Mouse (Mus musculus): ENCODE results near the gene Camta1. TPM values are rescaled to one million over a fixed set of nuclear protein-coding genes. Genes with fewer than 3 reads are reported as not detected.

Camta1 gene
- polyA plus RNA-seq, 1 experiment from 2014 or later: 93.9 TPM

- DNase-seq (ENCODE audit: low spot score) (no peak), ATAC-seq (replicated peaks; ENCODE audit: low FRiP score) (no peak)
- Histone ChIP-seq H3K4me1 (replicated peaks; ENCODE audit: control insufficient read depth, insufficient read depth, low read length) (no peaks in the 10 kb centered on the region), H3K27me3 (replicated peaks; ENCODE audit: control insufficient read depth, insufficient read depth, low read length) (no peaks in the 10 kb centered on the region), H3K4me3 (ENCODE audit: low read depth, low read length) (no peak overlapping the region), H3K9me3 (ENCODE audit: control insufficient read depth, low read length) (no peaks in the 10 kb centered on the region), H3K9ac (ENCODE audit: low read depth, low read length) (no peak overlapping the region), H3K27ac (ENCODE audit: low read depth, low read length) (no peak overlapping the region), H3K4me2 (no peak overlapping the region), H3K36me3 (ENCODE audit: control insufficient read depth, insufficient read depth, low read length) (no peaks in the 10 kb centered on the region)
- 89% methylated on average over 6 of the region's 6 CpGs for WGBS
Observed at GRCm38 (mm10) chr4:151780511-151780910, 81.2 kb downstream of the Camta1 start.

- Histone ChIP-seq H3K4me2 (no peak overlapping the region), H3K4me3 (ENCODE audit: low read depth, low read length) (no peak overlapping the region), H3K9ac (ENCODE audit: low read depth, low read length) (no peak overlapping the region), H3K27me3 (replicated peaks; ENCODE audit: control insufficient read depth, insufficient read depth, low read length) (no peaks in the 10 kb centered on the region), H3K9me3 (ENCODE audit: control insufficient read depth, low read length) (no peaks in the 10 kb centered on the region), H3K27ac (ENCODE audit: low read depth, low read length) (no peak overlapping the region), H3K36me3 (ENCODE audit: control insufficient read depth, insufficient read depth, low read length) (no peaks in the 10 kb centered on the region), H3K4me1 (replicated peaks; ENCODE audit: control insufficient read depth, insufficient read depth, low read length) (no peaks in the 10 kb centered on the region)
- 89% methylated on average over 12 of the region's 12 CpGs for WGBS
- DNase-seq (ENCODE audit: low spot score): no peak
- ATAC-seq (replicated peaks; ENCODE audit: low FRiP score): no peak
Observed at GRCm38 (mm10) chr4:151779962-151780459, 81.7 kb downstream of the Camta1 start.

GRCm38 (mm10) chr4:151778511-151778910 is 83.2 kb downstream of the Camta1 start:
- H3K27me3 ChIP-seq (replicated peaks; ENCODE audit: control insufficient read depth, insufficient read depth, low read length): no peaks in the 10 kb centered on the region
- H3K4me3 ChIP-seq (ENCODE audit: low read depth, low read length): no peak overlapping the region
- no peaks in the 10 kb centered on the region for H3K9me3 ChIP-seq (ENCODE audit: control insufficient read depth, low read length)
- H3K27ac ChIP-seq (ENCODE audit: low read depth, low read length): no peak overlapping the region
- H3K4me2 ChIP-seq: no peak overlapping the region
- no peaks in the 10 kb centered on the region for H3K4me1 ChIP-seq (replicated peaks; ENCODE audit: control insufficient read depth, insufficient read depth, low read length)
- H3K36me3 ChIP-seq (ENCODE audit: control insufficient read depth, insufficient read depth, low read length): no peaks in the 10 kb centered on the region
- H3K9ac ChIP-seq (ENCODE audit: low read depth, low read length): no peak overlapping the region
- ATAC-seq (replicated peaks; ENCODE audit: low FRiP score) (no peak), DNase-seq (ENCODE audit: low spot score) (no peak)
- 83% methylated on average over 4 of the region's 4 CpGs for WGBS

- Histone ChIP-seq H3K4me1 (replicated peaks; ENCODE audit: control insufficient read depth, insufficient read depth, low read length) (no peaks in the 10 kb centered on the region), H3K4me2 (no peak overlapping the region), H3K27me3 (replicated peaks; ENCODE audit: control insufficient read depth, insufficient read depth, low read length) (no peaks in the 10 kb centered on the region), H3K9ac (ENCODE audit: low read depth, low read length) (no peak overlapping the region), H3K27ac (ENCODE audit: low read depth, low read length) (no peak overlapping the region), H3K36me3 (ENCODE audit: control insufficient read depth, insufficient read depth, low read length) (no peaks in the 10 kb centered on the region), H3K9me3 (ENCODE audit: control insufficient read depth, low read length) (no peaks in the 10 kb centered on the region), H3K4me3 (ENCODE audit: low read depth, low read length) (no peak overlapping the region)
- ATAC-seq (replicated peaks; ENCODE audit: low FRiP score) (no peak), DNase-seq (ENCODE audit: low spot score) (no peak)
- WGBS: 92% methylated on average over 6 of the region's 6 CpGs
Observed at GRCm38 (mm10) chr4:151777451-151777850, 84.2 kb downstream of the Camta1 start.

- no peaks in the 10 kb centered on the region for H3K9me3 ChIP-seq (ENCODE audit: control insufficient read depth, low read length)
- DNase-seq (ENCODE audit: low spot score) (no peak), ATAC-seq (replicated peaks; ENCODE audit: low FRiP score) (no peak)
- no peak overlapping the region for H3K4me2 ChIP-seq
- no peak overlapping the region for H3K27ac ChIP-seq (ENCODE audit: low read depth, low read length)
- no peaks in the 10 kb centered on the region for H3K27me3 ChIP-seq (replicated peaks; ENCODE audit: control insufficient read depth, insufficient read depth, low read length)
- H3K4me1 ChIP-seq (replicated peaks; ENCODE audit: control insufficient read depth, insufficient read depth, low read length): no peaks in the 10 kb centered on the region
- H3K9ac ChIP-seq (ENCODE audit: low read depth, low read length): no peak overlapping the region
- H3K4me3 ChIP-seq (ENCODE audit: low read depth, low read length): no peak overlapping the region
- H3K36me3 ChIP-seq (ENCODE audit: control insufficient read depth, insufficient read depth, low read length): no peaks in the 10 kb centered on the region
- 88% methylated on average over 7 of the region's 7 CpGs for WGBS
Observed at GRCm38 (mm10) chr4:151775441-151775840, 86.2 kb downstream of the Camta1 start.

GRCm38 (mm10) chr4:151773651-151774050 is 88.0 kb downstream of the Camta1 start:
- Histone ChIP-seq H3K36me3 (ENCODE audit: control insufficient read depth, insufficient read depth, low read length) (no peaks in the 10 kb centered on the region), H3K9ac (ENCODE audit: low read depth, low read length) (no peak overlapping the region), H3K4me2 (no peak overlapping the region), H3K4me3 (ENCODE audit: low read depth, low read length) (no peak overlapping the region), H3K4me1 (replicated peaks; ENCODE audit: control insufficient read depth, insufficient read depth, low read length) (no peaks in the 10 kb centered on the region), H3K27me3 (replicated peaks; ENCODE audit: control insufficient read depth, insufficient read depth, low read length) (no peaks in the 10 kb centered on the region), H3K27ac (ENCODE audit: low read depth, low read length) (no peak overlapping the region), H3K9me3 (ENCODE audit: control insufficient read depth, low read length) (no peaks in the 10 kb centered on the region)
- ATAC-seq (replicated peaks; ENCODE audit: low FRiP score) (no peak), DNase-seq (ENCODE audit: low spot score) (no peak)
- 85% methylated on average over 3 of the region's 3 CpGs for WGBS

GRCm38 (mm10) chr4:151773007-151773406 is 88.7 kb downstream of the Camta1 start:
- WGBS: 79% methylated on average over 5 of the region's 5 CpGs
- no peaks in the 10 kb centered on the region for H3K27me3 ChIP-seq (replicated peaks; ENCODE audit: control insufficient read depth, insufficient read depth, low read length)
- no peak overlapping the region for H3K4me3 ChIP-seq (ENCODE audit: low read depth, low read length)
- H3K4me1 ChIP-seq (replicated peaks; ENCODE audit: control insufficient read depth, insufficient read depth, low read length): no peaks in the 10 kb centered on the region
- no peak overlapping the region for H3K27ac ChIP-seq (ENCODE audit: low read depth, low read length)
- no peak overlapping the region for H3K9ac ChIP-seq (ENCODE audit: low read depth, low read length)
- no peaks in the 10 kb centered on the region for H3K9me3 ChIP-seq (ENCODE audit: control insufficient read depth, low read length)
- no peak overlapping the region for H3K4me2 ChIP-seq
- H3K36me3 ChIP-seq (ENCODE audit: control insufficient read depth, insufficient read depth, low read length): no peaks in the 10 kb centered on the region
- ATAC-seq (replicated peaks; ENCODE audit: low FRiP score) (no peak), DNase-seq (ENCODE audit: low spot score) (no peak)

- H3K9me3 ChIP-seq (ENCODE audit: control insufficient read depth, low read length): no peaks in the 10 kb centered on the region
- no peak overlapping the region for H3K4me3 ChIP-seq (ENCODE audit: low read depth, low read length)
- no peaks in the 10 kb centered on the region for H3K36me3 ChIP-seq (ENCODE audit: control insufficient read depth, insufficient read depth, low read length)
- no peak overlapping the region for H3K9ac ChIP-seq (ENCODE audit: low read depth, low read length)
- no peak overlapping the region for H3K4me2 ChIP-seq
- no peak for DNase-seq (ENCODE audit: low spot score)
- WGBS: 85% methylated on average over 5 of the region's 5 CpGs
- H3K27me3 ChIP-seq (replicated peaks; ENCODE audit: control insufficient read depth, insufficient read depth, low read length): no peaks in the 10 kb centered on the region
- H3K27ac ChIP-seq (ENCODE audit: low read depth, low read length): no peak overlapping the region
- no peaks in the 10 kb centered on the region for H3K4me1 ChIP-seq (replicated peaks; ENCODE audit: control insufficient read depth, insufficient read depth, low read length)
- no peak for ATAC-seq (replicated peaks; ENCODE audit: low FRiP score)
Observed at GRCm38 (mm10) chr4:151770697-151771096, 91.0 kb downstream of the Camta1 start.

- Histone ChIP-seq H3K9me3 (ENCODE audit: control insufficient read depth, low read length) (no peaks in the 10 kb centered on the region), H3K27ac (ENCODE audit: low read depth, low read length) (no peak overlapping the region), H3K36me3 (ENCODE audit: control insufficient read depth, insufficient read depth, low read length) (no peaks in the 10 kb centered on the region), H3K4me1 (replicated peaks; ENCODE audit: control insufficient read depth, insufficient read depth, low read length) (no peaks in the 10 kb centered on the region), H3K4me2 (no peak overlapping the region), H3K9ac (ENCODE audit: low read depth, low read length) (no peak overlapping the region), H3K4me3 (ENCODE audit: low read depth, low read length) (no peak overlapping the region), H3K27me3 (replicated peaks; ENCODE audit: control insufficient read depth, insufficient read depth, low read length) (no peaks in the 10 kb centered on the region)
- DNase-seq (ENCODE audit: low spot score) (no peak), ATAC-seq (replicated peaks; ENCODE audit: low FRiP score) (no peak)
- WGBS: 88% methylated on average over 4 of the region's 4 CpGs
Observed at GRCm38 (mm10) chr4:151767786-151768185, 93.9 kb downstream of the Camta1 start.
